Mouse (Mus musculus) lung, embryonic 15.5 days (tissue): ENCODE measurements at regions not wholly inside any gene's neighbourhood (a gene's known extent, or its start where the extent isn't known, plus 50 kb on each side); places are given as distances from the start of the nearest gene placed in this dataset.

Source experiments
- ATAC-seq: fragments of 200-750 bp; cut with Nextera tagmentation; 2 replicates; pipeline ENCODE4 v1.8.0; 2017; ENCODE audit warnings: moderate number of reproducible peaks, borderline replicate concordance; ENCODE audit not compliant: low FRiP score, low TSS enrichment; ENCODE audit errors: extremely low read depth
- H3K27ac ChIP-seq: fragments of 300-500 bp; sonication (generic); 2 replicates; pipeline ENCODE4 v1.5.1; 2015; ENCODE audit warnings: moderate library complexity, mild to moderate bottlenecking, inconsistent platforms
- H3K27me3 ChIP-seq: fragments of 300-500 bp; sonication (generic); 2 replicates; pipeline ENCODE4 v1.6.1; 2015; ENCODE audit warnings: inconsistent platforms
- H3K36me3 ChIP-seq: fragments of 300-500 bp; sonication (generic); 2 replicates; pipeline ENCODE4 v1.6.1; 2015; ENCODE audit warnings: inconsistent platforms
- H3K4me1 ChIP-seq: fragments of 300-500 bp; sonication (generic); 2 replicates; pipeline ENCODE4 v1.6.1; 2015; ENCODE audit warnings: inconsistent platforms
- H3K4me2 ChIP-seq: fragments of 300-500 bp; sonication (generic); 2 replicates; pipeline ENCODE4 v1.6.1; 2015; ENCODE audit warnings: inconsistent platforms, mild to moderate bottlenecking, moderate library complexity
- H3K4me3 ChIP-seq: fragments of 300-500 bp; sonication (generic); 2 replicates; pipeline ENCODE4 v1.5.1; 2015; ENCODE audit warnings: mild to moderate bottlenecking, inconsistent platforms
- H3K9ac ChIP-seq: fragments of 300-500 bp; sonication (generic); 2 replicates; pipeline ENCODE4 v1.6.1; 2015; ENCODE audit warnings: inconsistent platforms
- H3K9me3 ChIP-seq: fragments of 300-500 bp; sonication (generic); 2 replicates; pipeline ENCODE4 v1.6.1; 2016; ENCODE audit warnings: inconsistent platforms
- WGBS: fragments of 180-500 bp; shearing (Covaris S2); methylation state at CpG from one replicate; pipeline ENCODE4 v1.1.7; 2015; 5-methylcytosine and 5-hydroxymethylcytosine counted together

- WGBS, result 86% methylated on average over 1 of the region's 1 CpGs
- Histone ChIP-seq H3K9me3 (no peaks in the 10 kb centered on the region), H3K9ac (no peak overlapping the region), H3K4me1 (no peaks in the 10 kb centered on the region), H3K27me3 (no peaks in the 10 kb centered on the region), H3K4me2 (no peak overlapping the region), H3K27ac (no peak overlapping the region), H3K36me3 (no peaks in the 10 kb centered on the region), H3K4me3 (no peak overlapping the region)
- ATAC-seq, result no peak
Observed at GRCm38 (mm10) chr1:7494096-7494495, 2686.4 kb downstream of the Gm37988 start.

- Histone ChIP-seq H3K27me3 (no peaks in the 10 kb centered on the region), H3K4me3 (no peak overlapping the region), H3K36me3 (no peaks in the 10 kb centered on the region), H3K9me3 (no peaks in the 10 kb centered on the region), H3K9ac (no peak overlapping the region), H3K4me1 (no peaks in the 10 kb centered on the region), H3K27ac (no peak overlapping the region), H3K4me2 (no peak overlapping the region)
- 50% methylated on average over 6 of the region's 6 CpGs for WGBS
- ATAC-seq, result no peak
Observed at GRCm38 (mm10) chr1:7499042-7499441, 2691.3 kb downstream of the Gm37988 start.

DNA sequence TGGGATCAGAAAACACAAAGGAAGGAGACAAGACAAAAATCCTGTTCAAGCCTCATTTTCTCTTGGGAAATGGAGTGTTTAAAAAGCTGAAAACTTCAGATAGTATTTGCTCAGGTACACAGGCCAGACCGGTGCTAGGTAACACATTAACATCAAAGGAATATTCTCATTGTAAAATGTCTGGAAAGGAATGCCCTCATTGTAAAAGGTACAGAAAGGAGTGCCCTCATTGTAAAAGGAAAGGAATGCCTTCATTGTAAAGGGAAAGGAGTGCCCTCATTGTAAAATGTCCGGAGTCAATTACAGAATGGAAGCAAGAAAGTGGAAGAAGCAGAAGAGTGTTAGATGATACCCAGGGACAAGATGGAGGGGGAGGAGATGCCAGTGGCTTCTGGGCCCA, 2694.7 kb downstream of the Gm37988 start:
- no peak overlapping the region for H3K4me2 ChIP-seq
- ATAC-seq, result no peak
- H3K27ac ChIP-seq, result no peak overlapping the region
- no peaks in the 10 kb centered on the region for H3K9me3 ChIP-seq
- no peaks in the 10 kb centered on the region for H3K4me1 ChIP-seq
- 51% methylated on average over 2 of the region's 2 CpGs for WGBS
- no peak overlapping the region for H3K9ac ChIP-seq
- no peak overlapping the region for H3K4me3 ChIP-seq
- no peaks in the 10 kb centered on the region for H3K27me3 ChIP-seq
- no peaks in the 10 kb centered on the region for H3K36me3 ChIP-seq

GRCm38 (mm10) chr1:7518791-7519190, 2711.1 kb downstream of the Gm37988 start:
- Histone ChIP-seq H3K4me1 (no peaks in the 10 kb centered on the region), H3K4me3 (no peak overlapping the region), H3K36me3 (no peaks in the 10 kb centered on the region), H3K9me3 (no peaks in the 10 kb centered on the region), H3K27ac (no peak overlapping the region), H3K4me2 (no peak overlapping the region), H3K9ac (no peak overlapping the region), H3K27me3 (no peaks in the 10 kb centered on the region)
- WGBS, result 66% methylated on average over 8 of the region's 8 CpGs
- ATAC-seq, result no peak

DNA sequence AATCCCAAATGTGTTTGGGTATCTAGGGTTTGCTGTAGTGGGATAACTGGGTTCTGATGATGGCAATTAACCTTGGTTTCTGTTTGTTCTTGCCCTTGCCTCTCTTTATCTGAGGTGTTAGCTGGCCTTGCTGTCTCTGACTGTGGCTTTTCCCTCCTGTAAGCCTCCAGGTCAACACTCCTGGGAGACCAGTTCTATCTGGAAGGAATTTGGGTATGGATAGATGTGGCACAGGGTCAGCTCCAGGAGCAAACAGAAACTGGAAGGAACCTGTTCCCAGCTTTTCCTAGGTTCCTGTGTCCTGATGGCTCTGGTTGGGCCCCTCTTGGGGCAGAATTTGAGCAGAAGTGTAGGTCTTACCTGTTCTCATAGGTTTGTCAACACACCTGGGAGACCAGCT, 2725.8 kb downstream of the Gm37988 start:
- no peak for ATAC-seq
- no peaks in the 10 kb centered on the region for H3K36me3 ChIP-seq
- no peaks in the 10 kb centered on the region for H3K27me3 ChIP-seq
- H3K4me3 ChIP-seq, result no peak overlapping the region
- no peak overlapping the region for H3K4me2 ChIP-seq
- H3K4me1 ChIP-seq, result no peaks in the 10 kb centered on the region
- no peaks in the 10 kb centered on the region for H3K9me3 ChIP-seq
- H3K9ac ChIP-seq, result no peak overlapping the region
- no peak overlapping the region for H3K27ac ChIP-seq

- Histone ChIP-seq H3K27ac (no peak overlapping the region), H3K36me3 (no peaks in the 10 kb centered on the region), H3K9ac (no peak overlapping the region), H3K4me3 (no peak overlapping the region), H3K4me1 (no peaks in the 10 kb centered on the region), H3K9me3 (no peaks in the 10 kb centered on the region), H3K27me3 (no peaks in the 10 kb centered on the region), H3K4me2 (no peak overlapping the region)
- ATAC-seq, result no peak
Observed at GRCm38 (mm10) chr1:7535191-7535590, 2727.5 kb downstream of the Gm37988 start.

DNA sequence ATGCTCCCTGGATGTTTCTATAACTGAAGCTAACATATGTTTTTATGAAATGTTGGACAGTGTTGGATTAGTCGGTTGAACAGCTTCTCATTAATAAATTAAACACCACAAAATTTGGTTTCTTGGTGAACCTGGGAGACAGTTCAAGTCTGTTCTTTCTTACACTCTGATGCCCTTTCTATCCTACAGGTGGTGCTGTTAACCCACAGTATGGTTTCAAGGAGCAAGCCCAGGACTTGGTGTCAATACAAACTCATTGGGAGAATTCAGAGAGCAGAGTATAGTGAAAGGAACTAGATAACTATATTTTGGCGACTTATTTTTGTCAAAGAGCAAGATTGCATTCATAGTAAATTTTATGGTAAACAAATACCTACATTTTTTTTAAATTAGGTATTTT, 2735.8 kb downstream of the Gm37988 start:
- WGBS, result 9% methylated on average over 2 of the region's 2 CpGs
- Histone ChIP-seq H3K27ac (no peak overlapping the region), H3K36me3 (no peaks in the 10 kb centered on the region), H3K4me1 (no peaks in the 10 kb centered on the region), H3K4me3 (no peak overlapping the region), H3K4me2 (no peak overlapping the region), H3K9me3 (no peaks in the 10 kb centered on the region), H3K9ac (no peak overlapping the region), H3K27me3 (no peaks in the 10 kb centered on the region)
- ATAC-seq, result no peak

DNA sequence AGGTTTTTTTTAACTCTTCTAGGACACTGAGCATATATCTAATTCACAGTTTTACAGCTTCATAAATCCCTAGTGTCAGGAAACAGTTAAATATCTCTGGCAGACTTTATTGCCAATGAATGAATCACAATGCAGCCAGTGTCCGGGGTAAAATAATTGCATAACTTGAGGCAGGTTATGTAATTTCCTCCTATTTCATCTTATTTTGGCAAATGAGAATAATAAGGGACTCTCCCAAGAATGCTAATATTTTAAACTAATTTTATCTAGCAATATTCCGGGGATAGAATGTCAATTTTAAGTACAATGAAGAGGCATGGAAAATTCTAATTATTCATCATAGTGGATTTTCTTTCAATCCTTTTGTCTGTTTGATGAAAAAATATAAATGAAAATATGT, 2740.6 kb downstream of the Gm37988 start:
- WGBS, result 50% methylated on average over 2 of the region's 2 CpGs
- H3K4me3 ChIP-seq, result no peak overlapping the region
- no peaks in the 10 kb centered on the region for H3K4me1 ChIP-seq
- ATAC-seq, result no peak
- H3K4me2 ChIP-seq, result no peak overlapping the region
- H3K27ac ChIP-seq, result no peak overlapping the region
- H3K9me3 ChIP-seq, result no peaks in the 10 kb centered on the region
- no peaks in the 10 kb centered on the region for H3K27me3 ChIP-seq
- no peaks in the 10 kb centered on the region for H3K36me3 ChIP-seq
- no peak overlapping the region for H3K9ac ChIP-seq

DNA sequence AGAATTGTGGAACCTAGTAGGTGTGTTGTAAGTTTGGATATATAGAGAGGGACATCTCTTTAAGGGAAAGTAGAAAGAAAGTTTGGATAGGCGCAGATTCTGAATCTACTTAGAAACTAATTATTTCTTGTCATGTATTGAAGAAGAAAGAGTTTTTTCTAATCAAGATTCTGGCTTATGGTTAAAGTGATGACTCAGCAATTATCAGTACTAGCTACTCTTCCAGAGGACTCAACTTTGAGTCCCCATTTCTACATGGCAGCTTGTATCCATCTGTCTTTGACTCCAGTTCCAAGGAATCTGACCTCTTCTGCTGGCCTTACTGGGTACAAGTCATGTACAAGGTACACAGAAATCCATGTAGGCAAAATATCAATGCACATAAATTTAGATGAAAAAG, 2767.1 kb downstream of the Gm37988 start:
- Histone ChIP-seq H3K4me2 (no peak overlapping the region), H3K36me3 (no peaks in the 10 kb centered on the region), H3K4me1 (no peaks in the 10 kb centered on the region), H3K4me3 (no peak overlapping the region), H3K9me3 (no peaks in the 10 kb centered on the region), H3K27me3 (no peaks in the 10 kb centered on the region), H3K27ac (no peak overlapping the region), H3K9ac (no peak overlapping the region)
- ATAC-seq, result no peak
- 82% methylated on average over 1 of the region's 1 CpGs for WGBS

- H3K36me3 ChIP-seq, result no peaks in the 10 kb centered on the region
- H3K9me3 ChIP-seq, result no peaks in the 10 kb centered on the region
- ATAC-seq, result no peak
- H3K4me1 ChIP-seq, result no peaks in the 10 kb centered on the region
- no peak overlapping the region for H3K4me3 ChIP-seq
- whole genome bisulfite sequencing, result 67% methylated on average over 3 of the region's 3 CpGs
- no peak overlapping the region for H3K4me2 ChIP-seq
- no peak overlapping the region for H3K27ac ChIP-seq
- H3K27me3 ChIP-seq, result no peaks in the 10 kb centered on the region
- no peak overlapping the region for H3K9ac ChIP-seq
Observed at GRCm38 (mm10) chr1:7586409-7586808, 2778.7 kb downstream of the Gm37988 start.

DNA sequence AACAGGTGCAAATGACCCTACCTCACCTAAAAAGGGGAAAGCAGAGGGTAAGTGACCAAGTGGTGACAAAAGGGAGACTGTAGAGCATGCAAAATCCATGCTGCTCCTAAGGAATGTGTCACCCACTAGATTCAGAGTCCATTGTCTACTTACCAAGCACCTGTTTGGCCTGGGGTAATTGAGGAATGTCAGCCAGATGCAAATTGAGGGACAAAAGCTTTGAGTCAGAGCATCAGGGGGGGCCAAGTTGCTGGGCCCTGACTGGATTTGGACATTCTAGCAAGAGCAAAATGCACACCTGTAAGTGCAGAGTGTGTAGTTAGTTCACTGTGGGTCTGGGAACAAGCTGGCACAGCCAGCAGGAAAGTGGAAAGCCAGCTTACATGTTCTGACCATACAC, 2783.6 kb downstream of the Gm37988 start:
- ATAC-seq, result no peak
- Histone ChIP-seq H3K9ac (no peak overlapping the region), H3K9me3 (no peaks in the 10 kb centered on the region), H3K27ac (no peak overlapping the region), H3K4me2 (no peak overlapping the region), H3K4me3 (no peak overlapping the region), H3K36me3 (no peaks in the 10 kb centered on the region), H3K27me3 (no peaks in the 10 kb centered on the region), H3K4me1 (no peaks in the 10 kb centered on the region)
